In genomic region chr9:103146257-103146656, GRCm38 (mm10) we compare ENCODE assay signal across 15 mouse cellular contexts. TPM values are rescaled to one million over a fixed set of nuclear protein-coding genes. Genes with fewer than 3 reads are reported as not detected.
DNase-seq lines count a peak whose midpoint lies in the region; ATAC-seq and TF ChIP-seq lines count a peak whose summit lies in the region.
"Had no signal": no experiment of that assay in that cellular context is flagged by ENCODE, and none has a peak within 500 bp of the region (broad histone marks: within the 10 kb centered on the region; RNA-seq: fewer than 3 reads in every experiment).

No protein-coding gene starts in this region.

- DNase-seq in CH12.LX (ENCODE audit: extremely low read depth) = no peak
- DNase-seq in forebrain, embryonic 10.5 days (ENCODE audit: extremely low spot score, low spot score) = no peak
- peak; percentile 42 for DNase-seq in midbrain, embryonic 14.5 days
- DNase-seq in lung, postnatal 25 days (ENCODE audit: low spot score) = no peak
- no peak for DNase-seq in ovary, adult 18-20 months (ENCODE audit: low spot score)
- no peak for DNase-seq in thymus, adult 18-20 months
- DNase-seq: adrenal gland, postnatal 36 days; heart, adult 11 months; kidney, postnatal 25 days had no signal

- TF ChIP-seq RAD21 in CH12.LX (IDR thresholded peaks at IDR 0.05; ENCODE audit: low read depth, low read length) = no peak

- no peak for TF ChIP-seq POLR2A in CH12.LX (IDR thresholded peaks at IDR 0.05; ENCODE audit: low read depth, low read length)

- H3K36me3 ChIP-seq in CH12.LX (replicated peaks in 1 of 2; ENCODE audit: control insufficient read depth in 1 of 2, insufficient read depth in 1 of 2, low read length in 1 of 2) = no peaks in the 10 kb centered on the region
- peaks cover 12% of the 10 kb centered on the region; the same call in 1 of the 2 replicates for H3K36me3 ChIP-seq in forebrain, embryonic 10.5 days (replicated peaks)
- H3K36me3 ChIP-seq in hindbrain, embryonic 12.5 days = peaks cover 29% of the 10 kb centered on the region
- H3K36me3 ChIP-seq in midbrain, embryonic 14.5 days (ENCODE audit: control insufficient read depth, insufficient read depth, low read length) = peaks cover 20% of the 10 kb centered on the region; the same call in 1 of the 2 replicates
- H3K36me3 ChIP-seq: G1E; limb, embryonic 12.5 days; liver, embryonic 15.5 days had no signal

- H3K4me3 ChIP-seq in CH12.LX (replicated peaks in 1 of 3; ENCODE audit: low read depth in 2 of 3, low read length in 2 of 3, poor library complexity in 1 of 3) = peak overlapping the region in 1 of 3 experiments; percentile 2
- no peak overlapping the region for H3K4me3 ChIP-seq in forebrain, embryonic 10.5 days
- no peak overlapping the region for H3K4me3 ChIP-seq in hindbrain, embryonic 12.5 days
- no peak overlapping the region for H3K4me3 ChIP-seq in midbrain, embryonic 14.5 days (replicated peaks; ENCODE audit: low read depth, low read length)
- H3K4me3 ChIP-seq: limb, embryonic 12.5 days; liver, embryonic 15.5 days had no signal

- peak overlapping the region; percentile 38; the same call in 1 of the 2 replicates for H3K4me2 ChIP-seq in CH12.LX (ENCODE audit: insufficient read depth, low read depth, poor library complexity, severe bottlenecking)
- peak overlapping the region; percentile 34; the same call in 1 of the 2 replicates for H3K4me2 ChIP-seq in hindbrain, embryonic 12.5 days (replicated peaks)
- peak overlapping the region; percentile 38 for H3K4me2 ChIP-seq in midbrain, embryonic 14.5 days (ENCODE audit: low read length)
- H3K4me2 ChIP-seq: limb, embryonic 12.5 days; liver, embryonic 15.5 days had no signal

- no peaks in the 10 kb centered on the region for H3K79me2 ChIP-seq in CH12.LX (replicated peaks; ENCODE audit: control insufficient read depth, extremely low read depth, insufficient read depth, poor library complexity, severe bottlenecking)

- peak; percentile 44 for ATAC-seq in hindbrain, embryonic 12.5 days (ENCODE audit: low FRiP score)
- ATAC-seq in midbrain, embryonic 14.5 days (ENCODE audit: low FRiP score, low TSS enrichment) = no peak
- no peak for ATAC-seq in monocyte, adult 5-6 weeks (replicated peaks; ENCODE audit: insufficient number of reproducible peaks, low FRiP score, low TSS enrichment, poor library complexity, severe bottlenecking)
- ATAC-seq: intestine, embryonic 16.5 days had no signal

- no peak overlapping the region for H3K27ac ChIP-seq in CH12.LX (ENCODE audit: insufficient read depth, low read depth)
- H3K27ac ChIP-seq in forebrain, embryonic 10.5 days = peak overlapping the region; percentile 75
- H3K27ac ChIP-seq in hindbrain, embryonic 12.5 days = peak overlapping the region; percentile 87
- peak overlapping the region; percentile 66 for H3K27ac ChIP-seq in midbrain, embryonic 14.5 days (replicated peaks; ENCODE audit: low read depth, low read length)
- H3K27ac ChIP-seq: limb, embryonic 12.5 days; liver, embryonic 15.5 days had no signal

- peaks cover 2% of the 10 kb centered on the region for H3K9me3 ChIP-seq in CH12.LX (replicated peaks; ENCODE audit: low read length)
- H3K9me3 ChIP-seq in forebrain, embryonic 10.5 days = no peaks in the 10 kb centered on the region
- H3K9me3 ChIP-seq in hindbrain, embryonic 12.5 days (replicated peaks) = no peaks in the 10 kb centered on the region
- no peaks in the 10 kb centered on the region for H3K9me3 ChIP-seq in midbrain, embryonic 14.5 days (ENCODE audit: control insufficient read depth, low read length)
- H3K9me3 ChIP-seq: G1E; limb, embryonic 12.5 days; liver, embryonic 15.5 days had no signal

- H3K9ac ChIP-seq in CH12.LX (ENCODE audit: insufficient read depth, low read depth) = no peak overlapping the region
- no peak overlapping the region; the same call in 1 of the 2 replicates for H3K9ac ChIP-seq in hindbrain, embryonic 12.5 days
- 0 out of 2 replicates have a peak overlapping the region, but pooled peaks have one; percentile 9 for H3K9ac ChIP-seq in midbrain, embryonic 14.5 days (replicated peaks; ENCODE audit: low read length)
- H3K9ac ChIP-seq: limb, embryonic 12.5 days; liver, embryonic 15.5 days had no signal

- WGBS in forebrain, embryonic 10.5 days = 90% methylated on average over 10 of the region's 10 CpGs
- WGBS in hindbrain, embryonic 12.5 days = 59% methylated on average over 10 of the region's 10 CpGs
- WGBS in midbrain, embryonic 14.5 days = 52% methylated on average over 10 of the region's 10 CpGs

- no peak for TF ChIP-seq CTCF in CH12.LX (conservative IDR thresholded peaks at IDR 0.05 in 1 of 2, IDR thresholded peaks at IDR 0.05 in 1 of 2; ENCODE audit: low read depth in 2 of 2, low read length in 2 of 2)

- H3K4me1 ChIP-seq in CH12.LX (ENCODE audit: control insufficient read depth in 1 of 2, insufficient read depth in 2 of 2) = peaks cover 29 to 73% of the 10 kb centered on the region in 2 experiments
- peaks cover 45% of the 10 kb centered on the region for H3K4me1 ChIP-seq in forebrain, embryonic 10.5 days
- peaks cover 58% of the 10 kb centered on the region for H3K4me1 ChIP-seq in hindbrain, embryonic 12.5 days
- peaks cover 43% of the 10 kb centered on the region for H3K4me1 ChIP-seq in midbrain, embryonic 14.5 days (ENCODE audit: control insufficient read depth, insufficient read depth, low read length)
- H3K4me1 ChIP-seq: liver, embryonic 15.5 days had no signal

- no peak for TF ChIP-seq EP300 in CH12.LX (IDR thresholded peaks at IDR 0.05; ENCODE audit: low read length)

- in situ Hi-C loops in CH12.LX (cut with MboI; ENCODE audit: low pct_ligation_motif_present, low pct_unique_long_range_greater_than_20kb, low sequenced_read_pairs) = no loop called here

- dilution Hi-C loops in CH12.LX (cut with MboI; ENCODE audit: extremely low pct_ligation_motif_present, extremely low pct_unique_long_range_greater_than_20kb, low sequenced_read_pairs) = no loop called here

- H3K27me3 ChIP-seq in CH12.LX (replicated peaks) = no peaks in the 10 kb centered on the region
- H3K27me3 ChIP-seq in forebrain, embryonic 10.5 days (ENCODE audit: poor library complexity, severe bottlenecking) = no peaks in the 10 kb centered on the region
- H3K27me3 ChIP-seq in hindbrain, embryonic 12.5 days = no peaks in the 10 kb centered on the region
- H3K27me3 ChIP-seq in midbrain, embryonic 14.5 days (ENCODE audit: control insufficient read depth, insufficient read depth, low read length) = no peaks in the 10 kb centered on the region
- H3K27me3 ChIP-seq: limb, embryonic 12.5 days; liver, embryonic 15.5 days had no signal

TF ChIP-seq in CH12.LX, 34 proteins besides CTCF, POLR2A, EP300 and RAD21:
- no peak for TF ChIP-seq CHD1 (IDR thresholded peaks at IDR 0.05; ENCODE audit: low read depth, low read length)

RNA-seq across cellular contexts. Expression of gene Rab6b, which starts 34.7 kb away (rescaled TPM):
- total RNA-seq in CH12.LX (2012; rRNA removed) = 0.04 TPM in 1 of 2 replicates, not detected in the other
- total RNA-seq in CH12.LX (2014; rRNA removed) = not detected in 2 replicates
- polyA plus RNA-seq in CH12.LX (2012; ENCODE audit: insufficient read length, low read depth) = 0.11 and 0.19 TPM in 2 replicates
- 8.3 and 9.1 TPM in 2 replicates for polyA plus RNA-seq in forebrain, embryonic 10.5 days (2016; fragmentation: Nextera tagmentation; extraction: Ambion mirVana)
- polyA plus RNA-seq in hindbrain, embryonic 12.5 days (2016; fragmentation: Nextera tagmentation; extraction: Ambion mirVana) = 58.0 and 62.5 TPM in 2 replicates
- polyA plus RNA-seq in midbrain, embryonic 14.5 days (2014; fragmentation: Nextera tagmentation; extraction: Ambion mirVana) = 64.2 and 93.4 TPM in 2 replicates
- 0.48 to 6.9 TPM (median 4.3 TPM) in 3 replicates for total RNA-seq in monocyte, adult 5-6 weeks (2017)
- polyA plus RNA-seq: G1E had no signal

RNA-seq across cellular contexts. Expression of gene Srprb, which starts 55.7 kb away (rescaled TPM):
- total RNA-seq in CH12.LX (2012; rRNA removed) = 59.7 and 69.9 TPM in 2 replicates
- total RNA-seq in CH12.LX (2014; rRNA removed) = 37.8 and 39.5 TPM in 2 replicates
- polyA plus RNA-seq in CH12.LX (2012; ENCODE audit: insufficient read length, low read depth) = 56.2 and 67.2 TPM in 2 replicates
- 62.1 and 66.9 TPM in 2 replicates for polyA plus RNA-seq in forebrain, embryonic 10.5 days (2016; fragmentation: Nextera tagmentation; extraction: Ambion mirVana)
- 47.6 and 49.5 TPM in 2 replicates for polyA plus RNA-seq in hindbrain, embryonic 12.5 days (2016; fragmentation: Nextera tagmentation; extraction: Ambion mirVana)
- polyA plus RNA-seq in midbrain, embryonic 14.5 days (2014; fragmentation: Nextera tagmentation; extraction: Ambion mirVana) = 49.0 and 55.4 TPM in 2 replicates
- 14.5 to 18.0 TPM (median 14.6 TPM) in 3 replicates for total RNA-seq in monocyte, adult 5-6 weeks (2017)
